Mouse (Mus musculus) stomach, postnatal 0 days (tissue): Measurements from ENCODE around the gene Ppp6r3. TPM values are rescaled to one million over a fixed set of nuclear protein-coding genes. Genes with fewer than 3 reads are reported as not detected.

Source experiments
- ATAC-seq: fragments of 200-750 bp; cut with Nextera tagmentation; 2 replicates; pipeline ENCODE4 v1.8.0; 2017; ENCODE audit not compliant: low FRiP score, low TSS enrichment
- DNase-seq: peaks from one replicate; pipeline ENCODE4 v3.0.0-alpha.2; 2016; ENCODE audit warnings: low spot score
- H3K27ac ChIP-seq: fragments of 300-500 bp; sonication (generic); replicated peaks from 2 replicates; pipeline ENCODE4 v1.5.1; 2014; ENCODE audit warnings: mild to moderate bottlenecking, control low read depth
- H3K27me3 ChIP-seq: fragments of 300-500 bp; sonication (generic); 2 replicates; pipeline ENCODE4 v1.6.1; 2014; ENCODE audit warnings: low read length; ENCODE audit not compliant: control insufficient read depth, insufficient read depth
- H3K36me3 ChIP-seq: fragments of 300-500 bp; sonication (generic); 2 replicates; pipeline ENCODE4 v1.6.1; 2014; ENCODE audit warnings: low read length, mixed read lengths; ENCODE audit not compliant: control insufficient read depth, insufficient read depth
- H3K4me1 ChIP-seq: fragments of 300-500 bp; sonication (generic); replicated peaks from 2 replicates; pipeline ENCODE4 v1.6.1; 2014; ENCODE audit warnings: antibody characterized with exemption; ENCODE audit not compliant: control insufficient read depth, insufficient read depth
- H3K4me2 ChIP-seq: fragments of 300-500 bp; sonication (generic); replicated peaks from 2 replicates; pipeline ENCODE4 v1.6.1; 2014; ENCODE audit warnings: low read depth, mild to moderate bottlenecking, control low read depth, moderate library complexity
- H3K4me3 ChIP-seq: fragments of 300-500 bp; sonication (generic); 2 replicates; pipeline ENCODE4 v1.5.1; 2014; ENCODE audit warnings: low read depth, low read length, control low read depth
- H3K9ac ChIP-seq: fragments of 300-500 bp; sonication (generic); 2 replicates; pipeline ENCODE4 v1.6.1; 2014; ENCODE audit warnings: mild to moderate bottlenecking, low read length, control low read depth, mixed read lengths
- H3K9me3 ChIP-seq: fragments of 300-500 bp; sonication (generic); 2 replicates; pipeline ENCODE4 v1.6.1; 2016; ENCODE audit warnings: low read length; ENCODE audit not compliant: control insufficient read depth
- CTCF ChIP-seq: IDR thresholded peaks from 2 replicates; pipeline ENCODE4 v1.5.1; 2016; ENCODE audit warnings: antibody characterized with exemption, low read depth, mild to moderate bottlenecking, moderate library complexity
- EP300 ChIP-seq: optimal IDR thresholded peaks from 2 replicates; pipeline ENCODE3; 2016; ENCODE audit warnings: antibody characterized with exemption
- WGBS: fragments of 180-500 bp; shearing (Covaris S2); extraction: QIAGEN DNeasy Blood & Tissue Kit; methylation state at CpG from one replicate; pipeline ENCODE4 v1.1.7; 2014; 5-methylcytosine and 5-hydroxymethylcytosine counted together
- polyA plus RNA-seq: library from polyadenylated mRNA; unstranded; fragments of >200 nt; fragmentation: Nextera tagmentation; extraction: Ambion mirVana; gene quantifications from 2 replicates; pipeline ENCODE4 v1.2.1, GENCODE M21; 2015

Gene Ppp6r3
- polyA plus RNA-seq, 1 experiment from 2014 or later = 18.6 TPM

DNA sequence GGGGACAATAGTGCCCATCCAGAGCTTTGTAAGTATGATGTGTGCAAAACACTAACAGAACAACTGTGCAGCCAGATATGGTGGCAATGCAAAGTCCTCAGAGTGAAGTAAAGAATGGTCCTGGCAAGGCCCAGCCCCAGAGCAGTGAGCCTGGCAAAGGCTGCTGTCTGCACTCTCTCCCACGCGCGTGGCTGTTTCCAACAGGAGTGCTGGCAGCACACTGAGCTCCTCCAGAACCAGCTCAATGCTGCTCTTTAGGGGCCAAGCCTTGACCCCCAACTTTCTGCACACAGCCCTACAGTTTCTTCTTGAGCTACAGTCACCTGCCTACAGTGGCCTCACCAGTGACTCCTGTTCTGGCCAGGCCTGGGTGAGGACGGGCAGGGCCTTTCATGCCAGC is 117.8 kb downstream of the Ppp6r3 start:
- DNase-seq = no peak
- H3K4me2 ChIP-seq = no peak overlapping the region
- WGBS = 91% methylated on average over 4 of the region's 4 CpGs

DNA sequence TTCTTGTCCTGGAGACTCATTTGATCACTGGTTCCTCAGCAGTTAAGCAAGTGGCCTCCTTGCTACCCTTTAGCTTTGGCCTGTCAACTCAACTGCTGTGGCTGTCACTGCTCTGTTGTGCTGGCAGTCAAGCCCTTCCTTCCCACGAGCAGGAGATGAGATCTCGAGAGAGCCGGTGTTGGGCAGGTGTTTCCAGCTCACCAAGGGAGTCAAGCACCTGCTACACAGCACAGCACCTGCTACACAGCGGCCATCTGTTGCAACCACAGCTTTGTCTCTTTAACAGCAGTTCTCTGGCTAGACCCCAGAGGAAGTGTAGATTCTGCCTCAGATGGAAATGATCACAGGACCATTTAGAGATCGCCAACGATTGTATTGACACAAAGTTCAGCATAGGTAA is 123.9 kb downstream of the Ppp6r3 start:
- Histone ChIP-seq H3K9ac (no peak overlapping the region), H3K27ac (no peak overlapping the region), H3K4me3 (no peak overlapping the region), H3K4me2 (no peak overlapping the region), H3K9me3 (no peaks in the 10 kb centered on the region), H3K36me3 (peaks cover 6% of the 10 kb centered on the region), H3K4me1 (no peaks in the 10 kb centered on the region), H3K27me3 (no peaks in the 10 kb centered on the region)
- ATAC-seq (peak; percentile 15; the same call in 1 of the 2 replicates), DNase-seq (no peak)
- 51% methylated on average over 6 of the region's 6 CpGs for WGBS
- no peak for TF ChIP-seq CTCF
- no peak for TF ChIP-seq EP300

More for the DNA sequence above, 117.8 kb downstream of the Ppp6r3 start:
- Histone ChIP-seq H3K4me3 (no peak overlapping the region), H3K27ac (no peak overlapping the region), H3K4me1 (no peaks in the 10 kb centered on the region), H3K9me3 (no peaks in the 10 kb centered on the region), H3K9ac (no peak overlapping the region), H3K36me3 (peaks cover 27% of the 10 kb centered on the region), H3K27me3 (no peaks in the 10 kb centered on the region)
- ATAC-seq = no peak
- no peak for TF ChIP-seq CTCF

DNA sequence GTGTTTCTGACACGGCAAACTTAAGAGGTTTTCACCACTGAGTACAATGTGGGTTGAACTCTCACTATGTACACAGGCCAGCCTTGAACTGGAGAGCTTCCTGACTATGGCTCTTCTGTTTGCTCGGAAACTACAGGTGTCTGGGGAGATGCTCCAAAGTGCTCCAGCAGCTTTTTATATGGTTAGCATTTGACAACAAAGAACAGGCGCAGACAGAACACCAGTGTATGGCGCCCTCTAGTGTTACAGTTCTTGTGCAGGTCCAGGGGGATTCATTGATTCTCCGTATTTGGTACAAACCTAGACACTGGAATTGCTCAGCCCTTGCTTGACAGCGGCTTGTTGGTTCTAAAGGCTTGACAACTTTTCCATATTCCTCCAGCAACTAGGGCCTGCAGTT is 124.4 kb downstream of the Ppp6r3 start:
- H3K4me2 ChIP-seq = no peak overlapping the region
- DNase-seq = peak; percentile 58
- TF ChIP-seq EP300 (no peak), CTCF (peak; percentile 91)
- peak; percentile 65 for ATAC-seq
- no peaks in the 10 kb centered on the region for H3K4me1 ChIP-seq
- no peaks in the 10 kb centered on the region for H3K9me3 ChIP-seq
- no peak overlapping the region for H3K4me3 ChIP-seq
- H3K9ac ChIP-seq = no peak overlapping the region
- peaks cover 6% of the 10 kb centered on the region for H3K36me3 ChIP-seq
- WGBS = 17% methylated on average over 6 of the region's 6 CpGs
- H3K27ac ChIP-seq = no peak overlapping the region
- no peaks in the 10 kb centered on the region for H3K27me3 ChIP-seq

DNA sequence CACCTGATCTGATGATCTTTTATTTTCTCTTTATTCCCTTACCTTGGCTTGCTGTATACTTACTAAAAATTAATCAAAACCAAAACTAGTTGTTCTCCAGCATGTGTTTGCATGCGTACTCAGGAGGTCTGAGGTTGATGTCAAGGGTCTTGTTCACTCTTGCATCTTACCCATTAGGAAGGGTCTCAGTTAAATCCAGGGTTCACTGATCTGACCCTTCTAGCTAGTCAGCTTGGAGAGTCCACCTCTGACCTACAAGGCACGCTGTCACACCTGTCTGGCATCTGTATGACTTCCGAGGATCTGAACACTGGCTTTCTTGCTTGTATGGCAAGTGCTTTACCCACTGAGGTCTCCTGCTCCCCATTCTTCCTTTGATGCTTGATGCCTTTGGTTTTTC is 124.8 kb downstream of the Ppp6r3 start:
- H3K4me1 ChIP-seq = no peaks in the 10 kb centered on the region
- H3K36me3 ChIP-seq = peaks cover 6% of the 10 kb centered on the region
- no peaks in the 10 kb centered on the region for H3K27me3 ChIP-seq
- no peak for ATAC-seq
- no peaks in the 10 kb centered on the region for H3K9me3 ChIP-seq
- TF ChIP-seq EP300 (no peak), CTCF (no peak)
- no peak overlapping the region for H3K9ac ChIP-seq
- DNase-seq = no peak
- WGBS = 86% methylated on average over 3 of the region's 3 CpGs
- no peak overlapping the region for H3K4me3 ChIP-seq
- H3K4me2 ChIP-seq = no peak overlapping the region
- H3K27ac ChIP-seq = no peak overlapping the region

DNA sequence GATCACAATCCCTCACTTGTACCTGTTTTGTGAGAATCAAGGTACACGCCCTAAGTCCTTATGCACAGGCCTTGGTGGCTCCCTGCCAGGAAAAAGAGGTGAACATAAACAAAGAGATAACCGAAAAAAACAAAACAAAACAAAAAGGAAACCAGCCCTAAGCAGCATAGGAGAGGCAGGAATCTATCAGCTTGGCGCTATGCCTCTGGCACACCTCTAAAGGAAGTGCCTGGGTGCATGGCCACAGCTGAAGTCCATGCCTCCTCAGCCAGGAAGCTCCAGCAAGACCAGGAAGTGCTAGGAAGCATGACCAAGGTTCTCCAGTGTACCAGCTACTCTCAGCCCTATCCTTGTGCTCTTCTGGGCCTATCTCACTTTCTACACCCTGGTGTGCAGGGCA is 126.3 kb downstream of the Ppp6r3 start:
- Histone ChIP-seq H3K27me3 (no peaks in the 10 kb centered on the region), H3K9ac (no peak overlapping the region), H3K9me3 (no peaks in the 10 kb centered on the region), H3K4me1 (no peaks in the 10 kb centered on the region), H3K4me3 (no peak overlapping the region), H3K4me2 (no peak overlapping the region), H3K36me3 (no peaks in the 10 kb centered on the region), H3K27ac (no peak overlapping the region)
- ATAC-seq = peak; percentile 80
- DNase-seq = peak; percentile 52
- TF ChIP-seq EP300 (no peak), CTCF (no peak)
- 53% methylated on average over 3 of the region's 3 CpGs for WGBS

DNA sequence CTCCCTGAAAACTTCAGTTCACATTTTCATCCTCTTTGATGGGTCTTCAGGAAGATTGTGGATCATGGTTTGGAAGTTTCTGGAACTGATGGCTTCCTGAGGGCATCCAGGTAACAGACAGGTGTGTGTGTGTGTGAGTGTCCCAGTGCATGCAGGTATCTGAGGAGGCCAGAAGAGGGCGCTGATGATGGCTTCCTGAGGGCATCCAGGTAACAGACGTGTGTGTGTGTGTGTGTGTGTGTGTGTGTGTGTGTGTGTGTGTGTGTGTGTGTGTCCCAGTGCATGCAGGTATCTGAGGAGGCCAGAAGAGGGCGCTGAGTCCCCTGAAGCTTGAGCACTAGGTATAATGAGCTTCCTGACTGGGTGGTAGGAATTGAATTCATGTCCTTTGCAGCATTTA is 128.2 kb downstream of the Ppp6r3 start:
- 52% methylated on average over 3 of the region's 3 CpGs for WGBS
- no peak overlapping the region for H3K27ac ChIP-seq
- no peak overlapping the region for H3K4me2 ChIP-seq
- ATAC-seq (no peak), DNase-seq (no peak)
- H3K9ac ChIP-seq = no peak overlapping the region
- no peaks in the 10 kb centered on the region for H3K9me3 ChIP-seq
- H3K36me3 ChIP-seq = no peaks in the 10 kb centered on the region
- H3K4me1 ChIP-seq = no peaks in the 10 kb centered on the region
- TF ChIP-seq CTCF = peak; percentile 29
- TF ChIP-seq EP300 = no peak
- no peaks in the 10 kb centered on the region for H3K27me3 ChIP-seq
- H3K4me3 ChIP-seq = no peak overlapping the region
